Mouse (Mus musculus): ENCODE results near the gene Cep70. TPM values are rescaled to one million over a fixed set of nuclear protein-coding genes. Genes with fewer than 3 reads are reported as not detected.

Cep70 gene
- total RNA-seq (2017) = 49.0 and 71.4 TPM in 2 replicates

DNA sequence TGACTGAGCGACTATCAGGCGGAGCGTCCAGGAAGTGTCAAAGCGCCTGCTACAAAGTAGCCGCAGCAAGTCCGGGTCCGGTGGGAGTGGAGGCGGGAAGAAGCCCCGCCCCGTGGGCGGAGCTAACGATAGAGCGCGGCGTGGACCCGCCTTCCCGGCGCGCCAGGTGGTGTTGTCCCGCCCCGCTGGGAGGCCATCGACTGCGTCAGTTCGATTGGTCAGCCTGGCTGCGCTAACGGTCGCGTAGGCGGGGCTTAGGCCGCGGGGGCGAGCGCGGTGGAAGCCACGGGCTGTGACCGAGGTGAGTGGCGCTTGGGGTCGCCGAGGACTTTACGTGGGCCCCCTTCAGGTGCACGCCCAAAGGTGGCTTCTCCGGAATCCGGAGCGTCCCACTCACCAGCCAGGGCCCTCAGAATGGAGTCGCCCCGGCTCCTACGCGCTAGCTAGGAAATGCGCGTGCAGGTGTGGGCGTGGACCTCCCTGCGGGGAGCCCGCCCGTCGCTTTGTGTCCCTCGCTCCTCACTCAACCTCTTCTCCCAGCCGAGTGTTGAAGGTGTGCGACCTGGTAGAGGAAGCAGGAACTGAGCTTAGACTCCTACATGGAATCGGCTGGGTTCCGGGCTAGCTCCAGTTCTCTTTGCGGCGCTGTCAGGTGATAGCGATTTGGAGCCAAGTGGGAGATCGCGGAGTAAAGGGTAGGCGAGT lies at the start of gene Cep70:
Gene Cep70 (plus strand): TSS at position 178 of the 705 bp plus-strand sequence.
- peak; percentile 79 for ATAC-seq (replicated peaks; ENCODE audit: low read depth, poor library complexity, severe bottlenecking)

DNA sequence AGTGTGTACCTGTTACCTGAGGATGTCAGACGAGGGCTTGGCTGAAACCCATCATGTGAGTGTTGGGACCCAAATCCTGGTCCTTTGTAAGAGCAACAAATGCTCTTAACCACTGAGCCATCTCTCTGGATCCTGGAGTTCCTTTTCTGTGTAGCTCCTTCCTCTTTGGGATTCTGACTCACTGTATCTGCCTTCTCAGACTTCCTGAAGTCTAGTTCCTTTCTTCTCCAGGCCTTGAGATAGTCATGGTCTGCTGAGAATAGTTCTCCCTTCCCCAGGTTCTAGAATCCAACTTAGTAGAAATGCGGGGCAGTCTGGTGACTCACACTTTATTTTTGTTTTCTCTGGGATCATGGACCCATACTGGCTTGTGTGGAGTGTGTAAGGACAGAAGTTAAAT lies 30.5 kb upstream of the Cep70 start:
- peak; percentile 74 for ATAC-seq (replicated peaks; ENCODE audit: low read depth, poor library complexity, severe bottlenecking)

DNA sequence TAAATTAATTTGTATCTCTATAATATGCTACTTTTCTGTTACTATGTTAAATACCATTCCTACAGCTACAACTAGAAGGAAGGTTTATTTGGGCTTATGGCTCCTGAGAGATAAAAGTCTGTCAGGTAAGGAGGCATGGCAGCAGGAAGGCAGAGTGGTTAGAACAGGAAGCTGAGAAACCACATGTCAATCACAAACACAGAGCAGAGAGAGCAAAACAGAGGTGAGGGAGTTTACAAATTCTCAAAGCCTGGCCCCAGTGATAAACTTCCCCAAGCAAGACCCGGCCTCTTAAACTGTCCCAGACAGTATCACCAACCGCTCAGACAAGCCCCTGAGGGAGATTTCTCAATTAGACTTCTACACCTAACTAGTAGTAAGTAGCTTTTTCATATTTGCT lies 27.0 kb upstream of the Cep70 start:
- no peak for ATAC-seq (replicated peaks; ENCODE audit: low read depth, poor library complexity, severe bottlenecking)

- ATAC-seq (replicated peaks; ENCODE audit: low read depth, poor library complexity, severe bottlenecking) = peak; percentile 99
Observed at GRCm38 (mm10) chr9:99217999-99218719, 25.0 kb upstream of the Cep70 start.

DNA sequence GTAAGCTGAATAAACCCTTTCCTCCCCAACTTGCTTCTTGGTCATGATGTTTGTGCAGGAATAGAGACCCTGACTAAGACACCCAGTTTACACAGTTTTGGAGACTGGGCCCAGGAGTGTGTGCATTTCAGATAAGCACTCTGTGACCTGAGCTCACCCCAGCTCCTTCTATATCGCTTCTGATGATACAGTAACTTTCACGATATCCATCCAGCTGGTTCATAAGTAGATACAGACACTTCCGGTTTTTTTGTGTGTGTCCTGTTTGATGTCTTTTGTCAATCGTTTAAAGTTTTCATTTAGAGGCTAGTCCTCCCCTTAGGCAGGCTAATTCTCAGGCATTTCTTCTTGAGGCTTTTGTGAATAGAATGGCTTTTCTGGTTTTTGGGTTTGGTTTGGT lies 21.5 kb upstream of the Cep70 start:
- ATAC-seq (replicated peaks; ENCODE audit: low read depth, poor library complexity, severe bottlenecking) = no peak

GRCm38 (mm10) chr9:99224583-99224982 lies 18.6 kb upstream of the Cep70 start:
- ATAC-seq (replicated peaks; ENCODE audit: low read depth, poor library complexity, severe bottlenecking) = no peak

DNA sequence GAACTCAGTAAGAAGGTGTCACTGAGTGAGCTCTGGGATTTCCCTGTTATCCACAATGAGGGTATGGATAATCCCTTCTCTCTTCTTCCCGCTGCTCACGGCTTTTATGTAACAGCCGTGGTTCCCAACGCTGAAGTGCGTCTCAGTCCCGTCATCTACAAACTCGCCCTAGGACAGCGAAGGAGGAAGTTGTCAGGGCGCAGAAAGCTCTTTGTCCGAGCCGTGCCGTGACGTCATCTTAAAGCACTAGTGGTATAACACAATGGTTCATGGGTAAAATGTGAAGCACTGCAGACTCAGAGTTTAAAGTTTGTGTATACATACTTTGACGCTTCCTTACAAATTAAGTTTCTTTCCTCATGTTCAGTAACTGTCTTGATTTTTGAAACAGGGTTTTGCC lies 13.7 kb upstream of the Cep70 start:
- ATAC-seq (replicated peaks; ENCODE audit: low read depth, poor library complexity, severe bottlenecking) = 0 out of 2 replicates have a peak, but pooled peaks have one; percentile 32

- no peak for ATAC-seq (replicated peaks; ENCODE audit: low read depth, poor library complexity, severe bottlenecking)
Observed at GRCm38 (mm10) chr9:99237139-99237538, 6.0 kb upstream of the Cep70 start, which contains the start of gene Faiml. Gene Faiml, minus strand, starts transcription at chr9:99237239.

DNA sequence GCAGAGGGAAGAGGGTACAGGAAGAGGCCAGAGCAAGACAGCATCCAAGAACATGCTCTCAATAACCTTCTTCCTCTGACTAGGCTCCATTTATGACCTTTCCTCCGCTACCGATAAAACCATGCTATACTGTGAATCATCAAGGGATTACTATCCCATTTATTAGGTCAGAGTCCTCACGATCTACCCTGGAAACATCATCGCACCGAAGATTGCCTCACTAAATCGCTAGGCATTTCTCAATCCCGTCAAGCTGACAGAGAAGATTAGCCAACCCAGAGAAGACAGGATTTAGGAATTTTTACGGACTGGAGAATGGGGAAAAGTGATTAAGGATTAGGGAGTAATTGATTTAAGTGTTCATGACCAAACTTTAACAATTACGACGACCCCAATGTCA lies 4.9 kb upstream of the Cep70 start:
- no peak for ATAC-seq (replicated peaks; ENCODE audit: low read depth, poor library complexity, severe bottlenecking)

DNA sequence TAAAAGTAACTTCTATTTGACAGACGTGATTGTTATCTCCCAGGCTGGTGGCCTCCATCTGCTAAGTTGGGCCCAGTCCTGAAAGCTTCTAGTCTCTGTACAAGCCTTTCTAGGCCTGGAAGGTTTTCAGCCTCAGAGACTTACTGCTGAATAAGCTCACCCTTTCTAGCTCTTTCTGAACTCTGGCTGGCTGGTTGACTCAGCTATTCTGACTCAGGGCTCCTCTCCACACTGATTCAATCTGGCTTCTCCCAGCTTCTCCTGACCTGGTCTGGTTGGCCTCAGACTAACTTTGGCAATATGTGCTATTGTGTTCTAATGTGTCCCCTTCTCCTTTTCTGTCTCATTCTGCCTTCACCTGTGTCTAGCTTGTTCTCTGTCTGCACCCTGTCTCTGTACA lies 3.9 kb upstream of the Cep70 start:
- no peak for ATAC-seq (replicated peaks; ENCODE audit: low read depth, poor library complexity, severe bottlenecking)

- peak; percentile 33 for ATAC-seq (replicated peaks; ENCODE audit: low read depth, poor library complexity, severe bottlenecking)
Observed at GRCm38 (mm10) chr9:99240571-99240970, 2.6 kb upstream of the Cep70 start.

DNA sequence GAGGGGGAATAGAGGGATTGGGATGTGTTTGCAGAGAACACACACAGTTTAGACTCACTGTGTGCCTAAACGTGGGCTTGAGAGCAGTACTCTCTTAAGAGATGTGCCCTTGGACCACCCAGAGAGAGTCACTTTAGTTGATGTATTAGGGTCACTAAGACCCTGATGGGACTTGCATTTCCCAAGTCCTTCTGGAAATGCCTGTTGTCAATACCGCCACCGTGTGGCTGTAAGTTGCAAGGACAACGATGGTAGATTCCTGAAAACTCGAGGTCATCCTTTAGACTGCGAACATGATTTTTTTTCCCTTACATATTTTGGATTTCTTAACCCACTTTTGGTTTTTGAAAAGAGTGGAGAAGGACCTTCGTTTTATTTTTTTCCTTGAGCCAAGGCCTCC lies 1.1 kb upstream of the Cep70 start:
- ATAC-seq (replicated peaks; ENCODE audit: low read depth, poor library complexity, severe bottlenecking) = 0 out of 2 replicates have a peak, but pooled peaks have one; percentile 10

- no peak for ATAC-seq (replicated peaks; ENCODE audit: low read depth, poor library complexity, severe bottlenecking)
Observed at GRCm38 (mm10) chr9:99242533-99243189, 506 bp upstream of the Cep70 start.

- ATAC-seq (replicated peaks; ENCODE audit: low read depth, poor library complexity, severe bottlenecking) = no peak
Observed at GRCm38 (mm10) chr9:99243895-99244293, 727 bp downstream of the Cep70 start.

GRCm38 (mm10) chr9:99248304-99248703 lies 5.1 kb downstream of the Cep70 start:
- peak; percentile 69 for ATAC-seq (replicated peaks; ENCODE audit: low read depth, poor library complexity, severe bottlenecking)

GRCm38 (mm10) chr9:99248906-99249305 lies 5.7 kb downstream of the Cep70 start:
- no peak for ATAC-seq (replicated peaks; ENCODE audit: low read depth, poor library complexity, severe bottlenecking)

GRCm38 (mm10) chr9:99253861-99254260 lies 10.7 kb downstream of the Cep70 start:
- ATAC-seq (replicated peaks; ENCODE audit: low read depth, poor library complexity, severe bottlenecking) = no peak

DNA sequence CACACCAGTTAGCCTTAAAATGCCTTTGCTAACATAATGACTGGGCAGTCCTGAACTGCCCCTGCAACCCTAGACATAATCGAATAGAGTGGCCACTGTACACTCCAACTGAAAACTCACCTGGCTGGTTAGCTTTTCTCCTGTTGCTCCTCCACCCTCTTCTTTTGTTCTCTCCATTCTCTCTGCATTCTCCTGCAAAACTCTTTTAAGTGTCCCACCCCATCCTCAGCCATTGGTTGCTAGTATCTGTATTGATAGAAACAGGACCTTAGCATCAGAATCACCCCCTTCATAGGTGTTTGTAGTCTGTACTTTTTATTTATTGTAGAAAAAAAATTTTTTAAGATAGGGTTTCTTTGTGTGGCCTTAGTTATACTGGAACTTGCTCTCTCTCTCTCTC lies 13.0 kb downstream of the Cep70 start:
- no peak for ATAC-seq (replicated peaks; ENCODE audit: low read depth, poor library complexity, severe bottlenecking)

DNA sequence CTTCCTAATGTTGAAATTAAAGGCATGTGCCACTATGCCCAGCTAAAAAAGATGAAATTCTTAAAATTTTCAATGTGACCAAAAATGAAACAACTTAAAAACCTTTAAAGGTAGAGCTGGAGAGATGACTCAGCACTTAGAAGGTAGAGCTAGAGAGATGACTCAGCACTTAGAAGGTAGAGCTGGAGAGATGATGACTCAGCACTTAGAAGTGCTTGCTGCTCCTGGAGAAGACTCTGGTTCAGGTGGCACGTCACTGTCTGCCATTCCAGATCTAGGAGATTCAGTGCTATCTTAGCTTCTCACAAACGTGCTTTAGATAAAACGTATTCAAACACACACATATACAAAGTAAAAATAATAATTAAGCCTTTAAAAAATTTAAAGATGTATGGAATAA lies 13.7 kb downstream of the Cep70 start:
- no peak for ATAC-seq (replicated peaks; ENCODE audit: low read depth, poor library complexity, severe bottlenecking)

GRCm38 (mm10) chr9:99258891-99259290 lies 15.7 kb downstream of the Cep70 start:
- ATAC-seq (replicated peaks; ENCODE audit: low read depth, poor library complexity, severe bottlenecking) = no peak

- no peak for ATAC-seq (replicated peaks; ENCODE audit: low read depth, poor library complexity, severe bottlenecking)
Observed at GRCm38 (mm10) chr9:99304296-99304695, 61.1 kb downstream of the Cep70 start.
